Mouse (Mus musculus): ENCODE data around the gene Neurl1a. TPM values are rescaled to one million over a fixed set of nuclear protein-coding genes. Genes with fewer than 3 reads are reported as not detected.

The Neurl1a gene
- total and polyA plus RNA-seq, 3 experiments: 0.03 TPM; not detected in 2

- Histone ChIP-seq H3K27me3 (ENCODE audit: control insufficient read depth in 1 of 2, insufficient read depth in 2 of 2, low read length in 2 of 2) (no peaks in the 10 kb centered on the region), H3K9ac (ENCODE audit: control insufficient read depth, low read depth, low read length, poor library complexity, severe bottlenecking) (no peak overlapping the region), H3K9me3 (replicated peaks; ENCODE audit: insufficient read depth, low read length) (no peaks in the 10 kb centered on the region), H3K36me3 (ENCODE audit: control insufficient read depth in 1 of 2, insufficient read depth in 2 of 2, low read length in 2 of 2) (peaks cover 0 to 3% of the 10 kb centered on the region in 2 experiments; a peak in 2 of 4 replicates), H3K4me3 (ENCODE audit: control insufficient read depth in 1 of 2, insufficient read depth in 1 of 2, low read depth in 2 of 2, low read length in 2 of 2) (no peak overlapping the region), H3K27ac (ENCODE audit: control insufficient read depth, low read depth, low read length) (no peak overlapping the region), H3K4me1 (ENCODE audit: control insufficient read depth in 1 of 2, insufficient read depth in 2 of 2, low read length in 2 of 2) (no peaks in the 10 kb centered on the region; a peak in 1 of 4 replicates), H3K79me2 (ENCODE audit: control insufficient read depth, insufficient read depth, low read length, poor library complexity) (no peaks in the 10 kb centered on the region; the same call in 1 of the 2 replicates)
- DNase-seq (ENCODE audit: low read depth, low spot score): no peak
- TF ChIP-seq ELF1 (IDR thresholded peaks at IDR 0.05; ENCODE audit: low read depth, low read length) (no peak), BHLHE40 (IDR thresholded peaks at IDR 0.05; ENCODE audit: borderline replicate concordance, low read depth, low read length) (no peak), MEF2A (IDR thresholded peaks at IDR 0.05; ENCODE audit: extremely low read depth, insufficient replicate concordance, low read depth, low read length, poor library complexity, severe bottlenecking) (no peak), TAL1 (IDR thresholded peaks at IDR 0.05; ENCODE audit: low read length) (no peak), NRF1 (IDR thresholded peaks at IDR 0.05; ENCODE audit: insufficient read depth, low read depth, low read length, poor library complexity, severe bottlenecking) (no peak), MAX (IDR thresholded peaks at IDR 0.05; ENCODE audit: low read length) (no peak), JUND (IDR thresholded peaks at IDR 0.05; ENCODE audit: low read depth, low read length) (no peak), KAT2A (conservative IDR thresholded peaks at IDR 0.05; ENCODE audit: low read depth, low read length) (no peak), MXI1 (IDR thresholded peaks at IDR 0.05; ENCODE audit: low read depth, low read length) (no peak), RCOR1 (IDR thresholded peaks at IDR 0.05; ENCODE audit: low read depth, low read length) (no peak), SIN3A (IDR thresholded peaks at IDR 0.05; ENCODE audit: low read length) (no peak), NELFE (IDR thresholded peaks at IDR 0.05; ENCODE audit: low read depth, low read length) (no peak), GATA1 (IDR thresholded peaks at IDR 0.05; ENCODE audit: low read depth, low read length) (no peak), POLR2AphosphoS5 (IDR thresholded peaks at IDR 0.05; ENCODE audit: borderline replicate concordance, low read depth, low read length) (no peak), USF1 (IDR thresholded peaks at IDR 0.05; ENCODE audit: low read depth, low read length) (no peak), EP300 (IDR thresholded peaks at IDR 0.05; ENCODE audit: low read depth in 1 of 2, low read length in 2 of 2) (no peak), SMC3 (IDR thresholded peaks at IDR 0.05; ENCODE audit: low read depth, low read length) (no peak), HCFC1 (IDR thresholded peaks at IDR 0.05; ENCODE audit: low read depth, low read length) (no peak), MYB (IDR thresholded peaks at IDR 0.05; ENCODE audit: low read depth, low read length) (no peak), GABPA (IDR thresholded peaks at IDR 0.05; ENCODE audit: low read depth, low read length) (no peak)
These were observed 11.9 kb upstream of the Neurl1a start for GRCm38 (mm10) chr19:47166758-47167157.

DNA sequence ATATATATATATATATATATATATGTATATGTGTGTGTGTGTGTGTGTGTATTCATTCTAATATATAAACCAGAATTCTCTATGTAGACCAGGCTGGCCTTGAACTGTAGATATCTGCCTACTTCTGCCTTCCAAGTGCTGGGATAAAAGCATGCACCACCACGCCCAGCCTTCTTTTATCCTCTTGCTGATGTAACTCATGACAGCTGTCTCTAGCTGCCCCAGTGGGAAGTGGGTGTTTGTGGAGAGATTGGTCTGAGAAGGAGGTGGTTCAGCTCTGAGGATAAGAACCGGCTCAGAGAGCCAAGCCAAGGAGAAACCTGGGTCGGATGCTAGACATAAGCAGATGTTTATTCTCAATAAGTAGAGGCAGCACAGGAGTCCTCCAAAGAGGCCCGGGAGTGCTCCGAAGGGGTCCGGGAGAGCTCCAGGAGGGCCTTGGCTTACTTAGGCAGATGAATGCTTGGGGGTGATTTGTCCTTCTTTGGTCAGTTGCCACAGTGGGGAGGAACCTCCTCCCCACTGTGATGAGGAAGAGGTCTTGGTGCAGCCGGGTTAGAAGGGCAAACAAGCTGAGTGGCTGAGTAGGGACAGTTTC, 10.9 kb upstream of the Neurl1a start:
- Histone ChIP-seq H3K36me3 (ENCODE audit: control insufficient read depth in 1 of 2, insufficient read depth in 2 of 2, low read length in 2 of 2) (peaks cover 0 to 3% of the 10 kb centered on the region in 2 experiments; a peak in 2 of 4 replicates), H3K9me3 (replicated peaks; ENCODE audit: insufficient read depth, low read length) (no peaks in the 10 kb centered on the region), H3K79me2 (ENCODE audit: control insufficient read depth, insufficient read depth, low read length, poor library complexity) (no peaks in the 10 kb centered on the region; the same call in 1 of the 2 replicates), H3K9ac (ENCODE audit: control insufficient read depth, low read depth, low read length, poor library complexity, severe bottlenecking) (peak overlapping the region; percentile 62), H3K27me3 (ENCODE audit: control insufficient read depth in 1 of 2, insufficient read depth in 2 of 2, low read length in 2 of 2) (no peaks in the 10 kb centered on the region), H3K4me1 (ENCODE audit: control insufficient read depth in 1 of 2, insufficient read depth in 2 of 2, low read length in 2 of 2) (no peaks in the 10 kb centered on the region; a peak in 1 of 4 replicates), H3K4me3 (ENCODE audit: control insufficient read depth in 1 of 2, insufficient read depth in 1 of 2, low read depth in 2 of 2, low read length in 2 of 2) (peak overlapping the region; percentile 35 to 59; a peak in 3 of 4 replicates), H3K27ac (ENCODE audit: control insufficient read depth, low read depth, low read length) (peak overlapping the region; percentile 69)
- DNase-seq (ENCODE audit: low read depth, low spot score): peak; percentile 90
- TF ChIP-seq TCF12 (IDR thresholded peaks at IDR 0.05; ENCODE audit: low read depth, low read length): peak; percentile 24; the same call in 1 of the 2 replicates
- TF ChIP-seq GABPA (IDR thresholded peaks at IDR 0.05; ENCODE audit: low read depth, low read length): no peak
- TF ChIP-seq CHD1 (IDR thresholded peaks at IDR 0.05; ENCODE audit: low read depth, low read length): no peak
- TF ChIP-seq TBP (IDR thresholded peaks at IDR 0.05; ENCODE audit: low read depth, low read length): peak; percentile 99
- TF ChIP-seq HCFC1 (IDR thresholded peaks at IDR 0.05; ENCODE audit: low read depth, low read length): peak; percentile 11; the same call in 1 of the 2 replicates
- TF ChIP-seq JUND (IDR thresholded peaks at IDR 0.05; ENCODE audit: low read depth, low read length): no peak
- peak; percentile 80; the same call in 1 of the 2 replicates for TF ChIP-seq ETS1 (IDR thresholded peaks at IDR 0.05; ENCODE audit: low read depth, low read length)
- TF ChIP-seq MAZ (IDR thresholded peaks at IDR 0.05; ENCODE audit: low read depth, low read length): 0 out of 2 replicates have a peak, but pooled peaks have one; percentile 22
- no peak for TF ChIP-seq ZNF384 (IDR thresholded peaks at IDR 0.05; ENCODE audit: low read depth, low read length)
- peak; percentile 9; the same call in 1 of the 2 replicates for TF ChIP-seq MAX (IDR thresholded peaks at IDR 0.05; ENCODE audit: low read length)
- no peak for TF ChIP-seq SMC3 (IDR thresholded peaks at IDR 0.05; ENCODE audit: low read depth, low read length)
- TF ChIP-seq ZMIZ1 (IDR thresholded peaks at IDR 0.05; ENCODE audit: low read depth, low read length): no peak
- TF ChIP-seq ZC3H11A (IDR thresholded peaks at IDR 0.05; ENCODE audit: low read depth, low read length): no peak
- no peak for TF ChIP-seq E2F4 (IDR thresholded peaks at IDR 0.05; ENCODE audit: borderline replicate concordance, low read depth, low read length)
- TF ChIP-seq RCOR1 (IDR thresholded peaks at IDR 0.05; ENCODE audit: low read depth, low read length): no peak
- TF ChIP-seq KAT2A (conservative IDR thresholded peaks at IDR 0.05; ENCODE audit: low read depth, low read length): peak; percentile 39; the same call in 1 of the 2 replicates
- TF ChIP-seq SIN3A (IDR thresholded peaks at IDR 0.05; ENCODE audit: low read length): 0 out of 2 replicates have a peak, but pooled peaks have one; percentile 7
- TF ChIP-seq ELF1 (IDR thresholded peaks at IDR 0.05; ENCODE audit: low read depth, low read length): peak; percentile 31; the same call in 1 of the 2 replicates

Data from MEL (cell line).